Mouse (Mus musculus): ENCODE data around the gene Stard9.

DNA sequence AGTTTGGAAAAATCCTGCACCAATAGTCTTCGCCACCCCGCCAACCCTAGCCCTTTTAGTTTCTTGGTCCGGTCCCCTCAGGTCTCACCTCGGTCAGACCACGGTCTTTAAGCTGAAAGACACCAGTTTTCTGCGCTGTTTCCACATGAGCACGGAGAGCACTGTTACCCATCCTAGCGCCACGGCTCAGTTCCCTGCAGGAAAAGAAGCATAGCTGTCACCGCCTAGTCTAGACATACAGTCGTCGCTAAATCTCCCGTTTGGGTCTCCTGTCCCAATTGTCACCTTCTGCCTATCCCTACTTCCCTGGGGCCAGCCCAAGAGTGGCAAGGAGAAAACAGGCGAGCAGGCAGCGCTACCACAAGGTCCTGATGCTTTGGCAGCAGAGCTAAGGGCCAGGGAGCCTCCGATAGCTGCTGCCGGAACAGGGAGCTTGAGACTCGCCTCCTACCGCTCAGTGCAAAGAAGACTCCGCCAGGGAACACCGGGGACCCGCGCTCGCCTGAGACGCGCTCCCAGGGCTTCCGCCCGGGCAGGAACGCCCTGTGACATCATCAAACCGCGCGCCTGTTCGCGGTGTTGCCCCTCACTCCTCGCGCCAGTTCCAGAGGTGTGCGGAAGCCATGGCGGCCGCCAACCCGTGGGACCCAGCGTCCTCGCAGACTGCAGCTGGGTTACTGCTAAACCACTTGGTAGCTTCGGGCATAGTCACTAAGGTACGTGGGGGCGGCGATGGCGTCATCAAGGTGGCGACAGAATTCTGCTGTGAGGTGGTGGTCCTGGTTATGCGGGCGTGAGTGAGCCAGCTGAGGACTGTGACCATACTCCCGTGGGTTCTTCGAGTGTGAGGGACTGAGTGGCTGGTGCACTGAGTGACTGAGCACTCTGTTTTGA lies 19.8 kb upstream of the Stard9 start, which contains the start of the genes Haus2 and Lrrc57:
- TF ChIP-seq POLR2A (IDR thresholded peaks at IDR 0.05; ENCODE audit: insufficient read length, low read depth), result peak; percentile 95
- TF ChIP-seq MAX (IDR thresholded peaks at IDR 0.05; ENCODE audit: low read depth), result no peak
- peak in 1 of 3 experiments; percentile 24 for TF ChIP-seq MYOG (IDR thresholded peaks at IDR 0.05; ENCODE audit: control insufficient read depth in 1 of 3, insufficient read depth in 1 of 3, insufficient read length in 2 of 3, low read depth in 2 of 3)
- no peak for TF ChIP-seq TCF12 (IDR thresholded peaks at IDR 0.05; ENCODE audit: insufficient read depth, poor library complexity, severe bottlenecking)
- TF ChIP-seq SRF (IDR thresholded peaks at IDR 0.05; ENCODE audit: control insufficient read depth, insufficient read length, low read depth), result peak; percentile 89

Data from myocyte (in vitro differentiated cells).